Mouse (Mus musculus): ENCODE results near the gene Cdc6.

DNA sequence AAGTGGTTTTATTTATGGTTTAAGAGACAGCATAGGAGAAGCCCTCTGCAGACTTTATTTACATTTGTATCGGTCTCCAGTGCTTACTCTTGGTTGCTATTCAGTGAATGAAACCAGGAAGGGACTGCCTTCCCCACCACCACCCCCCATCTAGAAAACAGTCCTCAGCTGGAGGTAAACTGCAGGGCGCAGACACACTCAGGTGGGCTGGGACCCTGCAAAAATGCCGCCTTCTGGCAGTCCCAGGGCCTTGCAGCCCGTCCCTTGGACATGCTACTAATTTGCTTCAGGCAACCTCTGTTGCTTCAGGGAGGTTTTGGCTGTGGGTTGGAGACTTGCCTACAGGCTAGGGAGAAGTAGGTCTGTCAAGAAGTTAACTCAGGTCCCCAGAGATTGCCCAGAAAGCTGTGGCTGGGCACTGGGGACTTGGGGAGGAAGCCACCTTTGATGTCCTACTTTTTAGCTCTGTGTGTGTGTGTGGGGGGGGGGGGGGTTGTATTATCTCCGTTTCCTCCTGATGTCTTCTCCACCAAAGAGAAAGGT, 17.1 kb downstream of the Cdc6 start:
- no peak for TF ChIP-seq CHD1 (IDR thresholded peaks at IDR 0.05; ENCODE audit: low read depth, low read length)
- no peak for TF ChIP-seq ELF1 (IDR thresholded peaks at IDR 0.05; ENCODE audit: low read depth, low read length)
- peak in 1 of 2 experiments; percentile 23; a peak in 2 of 4 replicates for TF ChIP-seq CTCF (conservative IDR thresholded peaks at IDR 0.05 in 1 of 2, IDR thresholded peaks at IDR 0.05 in 1 of 2; ENCODE audit: low read depth in 2 of 2, low read length in 2 of 2)
- TF ChIP-seq MAX (IDR thresholded peaks at IDR 0.05; ENCODE audit: low read length): peak; percentile 29; the same call in 1 of the 2 replicates
- no peak; the same call in 1 of the 2 replicates for TF ChIP-seq POLR2A (IDR thresholded peaks at IDR 0.05; ENCODE audit: low read depth, low read length)
- TF ChIP-seq POLR2AphosphoS2 (IDR thresholded peaks at IDR 0.05; ENCODE audit: low read depth, low read length): no peak
- TF ChIP-seq RCOR1 (conservative IDR thresholded peaks at IDR 0.05; ENCODE audit: low read depth, low read length): no peak
- no peak for TF ChIP-seq SIN3A (IDR thresholded peaks at IDR 0.05; ENCODE audit: low read length)
- no peak for TF ChIP-seq TCF12 (IDR thresholded peaks at IDR 0.05; ENCODE audit: low read depth, low read length)
